24 mouse cellular contexts compared by ENCODE assay signal in the genomic region with DNA sequence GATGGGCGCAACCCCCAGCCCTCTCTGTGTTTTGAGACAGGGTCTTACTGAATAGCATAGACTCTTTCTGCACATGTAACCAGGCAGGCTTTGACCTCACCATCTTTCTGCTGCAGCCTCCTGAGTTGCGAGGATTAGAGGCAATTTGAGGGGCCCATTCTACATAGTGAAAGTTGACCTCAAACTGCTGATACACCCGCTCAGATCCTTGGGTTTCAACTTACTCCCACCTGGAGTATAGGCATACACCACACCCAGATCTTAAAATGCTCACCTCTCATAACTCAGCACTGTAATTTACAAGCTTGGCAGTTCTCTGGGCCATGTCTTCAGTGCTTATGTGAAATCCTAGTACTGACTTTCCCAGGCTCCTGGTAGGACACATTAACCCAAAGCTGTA. TPM values are rescaled to one million over a fixed set of nuclear protein-coding genes. Genes with fewer than 3 reads are reported as not detected.
"Had no signal": no experiment of that assay in that cellular context is flagged by ENCODE, and none has a peak within 500 bp of the region (broad histone marks: within the 10 kb centered on the region; RNA-seq: fewer than 3 reads in every experiment).

No protein-coding gene starts in this region.

- H3K27me3 ChIP-seq: lung, embryonic 15.5 days; megakaryocyte, embryonic 14.5 days; midbrain, embryonic 13.5 days; neural tube, embryonic 13.5 days; neural tube, embryonic 15.5 days; stomach, embryonic 15.5 days had no signal

- H3K4me2 ChIP-seq: lung, embryonic 15.5 days; midbrain, embryonic 11.5 days; midbrain, embryonic 13.5 days; neural tube, embryonic 13.5 days; neural tube, embryonic 15.5 days; stomach, embryonic 15.5 days had no signal

- H3K9me3 ChIP-seq: lung, embryonic 15.5 days; megakaryocyte, embryonic 14.5 days; midbrain, embryonic 13.5 days; neural tube, embryonic 13.5 days; neural tube, embryonic 15.5 days; stomach, embryonic 15.5 days had no signal

- H3K9ac ChIP-seq: liver, postnatal 0 days; lung, embryonic 15.5 days; midbrain, embryonic 13.5 days; neural tube, embryonic 13.5 days; neural tube, embryonic 15.5 days; stomach, embryonic 15.5 days had no signal

- H3K4me3 ChIP-seq: lung, embryonic 15.5 days; megakaryocyte, embryonic 14.5 days; midbrain, embryonic 13.5 days; myocyte; neural tube, embryonic 13.5 days; neural tube, embryonic 15.5 days; stomach, embryonic 15.5 days had no signal

- ATAC-seq: liver, postnatal 0 days; lung, postnatal 0 days; midbrain, embryonic 13.5 days; midbrain, embryonic 16.5 days had no signal

- H3K27ac ChIP-seq: lung, embryonic 15.5 days; macrophage; midbrain, embryonic 13.5 days; neural tube, embryonic 13.5 days; neural tube, embryonic 15.5 days; stomach, embryonic 15.5 days; stomach, postnatal 0 days had no signal

- H3K4me1 ChIP-seq: lung, embryonic 15.5 days had no signal

- DNase-seq: liver, postnatal 0 days; lung, adult 2 months; lung, postnatal 14 days; lung, postnatal 36 days; retina, postnatal 1 day; right cerebral cortex, adult 18-20 months; right cerebral cortex, postnatal 25 days; right cerebral cortex, postnatal 4 days; thymus, adult 2 months; thymus, postnatal 14 days; thymus, postnatal 36 days had no signal

RNA-seq across cellular contexts. Expression of a gene that starts 59.9 kb away (rescaled TPM):
- polyA plus RNA-seq: liver, postnatal 0 days; macrophage; midbrain, embryonic 11.5 days; neural tube, embryonic 11.5 days had no signal
